Mouse (Mus musculus) midbrain, embryonic 11.5 days (tissue): ENCODE results near the gene Esr1. TPM values are rescaled to one million over a fixed set of nuclear protein-coding genes. Genes with fewer than 3 reads are reported as not detected.

ENCODE experiments used
- ATAC-seq: fragments of 200-750 bp; cut with Nextera tagmentation; 2 replicates; pipeline ENCODE4 v1.8.0; 2017; ENCODE audit warnings: moderate TSS enrichment, moderate library complexity; ENCODE audit not compliant: low FRiP score
- DNase-seq: peaks from one replicate; pipeline ENCODE4 v3.0.0; 2015; ENCODE audit warnings: low spot score; ENCODE audit errors: missing footprints
- H3K27ac ChIP-seq: fragments of 300-500 bp; sonication (generic); 2 replicates; pipeline ENCODE4 v1.5.1; 2014; ENCODE audit warnings: low read depth, low read length
- H3K27me3 ChIP-seq: fragments of 300-500 bp; sonication (generic); 2 replicates; pipeline ENCODE4 v1.6.1; 2014; ENCODE audit warnings: mild to moderate bottlenecking, low read length, moderate library complexity, mixed read lengths; ENCODE audit not compliant: control insufficient read depth, insufficient read depth
- H3K36me3 ChIP-seq: fragments of 300-500 bp; sonication (generic); 2 replicates; pipeline ENCODE4 v1.6.1; 2014; ENCODE audit warnings: mild to moderate bottlenecking, low read length, moderate library complexity, mixed read lengths; ENCODE audit not compliant: control insufficient read depth, insufficient read depth
- H3K4me1 ChIP-seq: fragments of 300-500 bp; sonication (generic); 2 replicates; pipeline ENCODE4 v1.6.1; 2014; ENCODE audit warnings: low read length; ENCODE audit not compliant: control insufficient read depth, insufficient read depth
- H3K4me2 ChIP-seq: fragments of 300-500 bp; sonication (generic); 2 replicates; pipeline ENCODE4 v1.6.1; 2014; ENCODE audit warnings: mild to moderate bottlenecking, moderate library complexity
- H3K4me3 ChIP-seq: fragments of 300-500 bp; sonication (generic); 2 replicates; pipeline ENCODE4 v1.5.1; 2014; ENCODE audit warnings: low read depth, low read length
- H3K9ac ChIP-seq: fragments of 300-500 bp; sonication (generic); 2 replicates; pipeline ENCODE4 v1.6.1; 2014; ENCODE audit warnings: low read length
- H3K9me3 ChIP-seq: fragments of 300-500 bp; sonication (generic); 2 replicates; pipeline ENCODE4 v1.6.1; 2016; ENCODE audit warnings: low read length; ENCODE audit not compliant: control insufficient read depth
- WGBS: fragments of 180-500 bp; shearing (Covaris S2); extraction: QIAGEN DNeasy Blood & Tissue Kit; methylation state at CpG from one replicate; pipeline ENCODE4 v1.1.7; 2014; 5-methylcytosine and 5-hydroxymethylcytosine counted together
- polyA plus RNA-seq: library from polyadenylated mRNA; unstranded; fragments of >200 nt; fragmentation: Nextera tagmentation; extraction: Ambion mirVana; gene quantifications from 2 replicates; pipeline ENCODE4 v1.2.1, GENCODE M21; 2014

Esr1 gene
- polyA plus RNA-seq, 1 experiment from 2014 or later = 0.12 TPM

GRCm38 (mm10) chr10:4943148-4943547, 331.8 kb downstream of the Esr1 start:
- Histone ChIP-seq H3K9ac (no peak overlapping the region), H3K4me3 (no peak overlapping the region), H3K4me2 (no peak overlapping the region), H3K4me1 (no peaks in the 10 kb centered on the region), H3K9me3 (no peaks in the 10 kb centered on the region), H3K27me3 (no peaks in the 10 kb centered on the region), H3K27ac (no peak overlapping the region), H3K36me3 (no peaks in the 10 kb centered on the region)
- ATAC-seq (no peak), DNase-seq (no peak)
- WGBS = 80% methylated on average over 5 of the region's 5 CpGs

- WGBS = 88% methylated on average over 2 of the region's 2 CpGs
- H3K36me3 ChIP-seq = no peaks in the 10 kb centered on the region
- no peak overlapping the region for H3K4me2 ChIP-seq
- H3K9ac ChIP-seq = no peak overlapping the region
- DNase-seq (no peak), ATAC-seq (no peak)
- H3K9me3 ChIP-seq = no peaks in the 10 kb centered on the region
- H3K27ac ChIP-seq = no peak overlapping the region
- no peaks in the 10 kb centered on the region for H3K27me3 ChIP-seq
- H3K4me3 ChIP-seq = no peak overlapping the region
- no peaks in the 10 kb centered on the region for H3K4me1 ChIP-seq
These were observed 333.3 kb downstream of the Esr1 start for GRCm38 (mm10) chr10:4944725-4945124.

- ATAC-seq (no peak), DNase-seq (no peak)
- Histone ChIP-seq H3K4me1 (no peaks in the 10 kb centered on the region), H3K9ac (no peak overlapping the region), H3K4me2 (no peak overlapping the region), H3K9me3 (no peaks in the 10 kb centered on the region), H3K4me3 (no peak overlapping the region), H3K36me3 (no peaks in the 10 kb centered on the region), H3K27me3 (no peaks in the 10 kb centered on the region), H3K27ac (no peak overlapping the region)
- WGBS = 59% methylated on average over 1 of the region's 1 CpGs
These were observed 354.4 kb downstream of the Esr1 start for GRCm38 (mm10) chr10:4965768-4966167.

DNA sequence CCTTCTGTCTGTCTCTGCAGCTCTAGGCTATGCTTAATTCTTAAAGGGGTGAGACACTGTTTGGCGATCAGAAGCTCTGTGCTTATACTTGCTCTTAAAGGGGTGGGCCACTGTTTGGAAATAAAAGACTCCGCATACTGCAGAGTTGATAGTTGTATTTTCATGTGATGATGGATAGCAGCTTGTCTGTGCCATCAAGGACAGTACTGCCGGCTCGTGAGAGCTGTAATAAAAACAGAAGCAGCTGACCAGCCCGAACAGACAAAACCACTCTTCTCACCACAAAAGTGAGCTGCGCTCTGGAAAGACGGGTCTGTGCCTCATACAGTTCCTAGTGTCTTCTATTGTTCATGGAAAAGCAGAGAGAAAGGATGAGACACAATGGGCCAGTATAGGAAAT, 359.8 kb downstream of the Esr1 start:
- no peak for DNase-seq
- 85% methylated on average over 7 of the region's 7 CpGs for WGBS
- Histone ChIP-seq H3K4me3 (no peak overlapping the region), H3K27me3 (no peaks in the 10 kb centered on the region), H3K9ac (no peak overlapping the region), H3K27ac (no peak overlapping the region), H3K4me2 (no peak overlapping the region), H3K36me3 (no peaks in the 10 kb centered on the region), H3K4me1 (no peaks in the 10 kb centered on the region), H3K9me3 (no peaks in the 10 kb centered on the region)
- ATAC-seq = no peak

GRCm38 (mm10) chr10:4971586-4971985, 360.2 kb downstream of the Esr1 start:
- no peak for DNase-seq
- ATAC-seq = no peak
- H3K4me3 ChIP-seq = no peak overlapping the region

GRCm38 (mm10) chr10:4972026-4972425, 360.6 kb downstream of the Esr1 start:
- 85% methylated on average over 2 of the region's 2 CpGs for WGBS
- DNase-seq = no peak
- H3K4me3 ChIP-seq = no peak overlapping the region
- no peaks in the 10 kb centered on the region for H3K27me3 ChIP-seq
- ATAC-seq = no peak
- no peak overlapping the region for H3K27ac ChIP-seq
- no peak overlapping the region for H3K9ac ChIP-seq
- no peak overlapping the region for H3K4me2 ChIP-seq
- H3K9me3 ChIP-seq = no peaks in the 10 kb centered on the region
- no peaks in the 10 kb centered on the region for H3K36me3 ChIP-seq
- H3K4me1 ChIP-seq = no peaks in the 10 kb centered on the region

More at GRCm38 (mm10) chr10:4971586-4971985, 360.2 kb downstream of the Esr1 start:
- H3K27me3 ChIP-seq = no peaks in the 10 kb centered on the region
- no peaks in the 10 kb centered on the region for H3K9me3 ChIP-seq
- no peak overlapping the region for H3K27ac ChIP-seq
- H3K4me2 ChIP-seq = no peak overlapping the region
- no peaks in the 10 kb centered on the region for H3K4me1 ChIP-seq
- H3K36me3 ChIP-seq = no peaks in the 10 kb centered on the region
- no peak overlapping the region for H3K9ac ChIP-seq

DNA sequence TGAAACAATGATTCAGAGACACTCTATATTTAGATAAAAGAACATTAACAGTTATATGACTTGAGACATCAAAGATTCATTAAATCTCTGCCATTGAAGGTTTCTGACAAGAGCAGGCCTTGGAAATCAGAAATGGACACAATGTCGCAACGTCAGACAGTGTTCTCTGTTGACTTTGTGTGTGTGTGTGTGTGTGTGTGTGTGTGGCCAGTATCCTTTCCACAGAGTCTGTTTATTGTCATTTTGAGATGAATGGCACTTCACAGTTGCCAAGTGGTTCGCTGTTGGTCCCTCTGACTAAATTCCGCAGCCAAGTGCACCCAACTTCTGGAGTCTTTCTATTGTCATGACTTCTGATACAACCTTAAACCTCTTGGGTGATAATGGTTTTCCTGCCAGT, 362.9 kb downstream of the Esr1 start:
- H3K9me3 ChIP-seq = no peaks in the 10 kb centered on the region
- WGBS = 89% methylated on average over 4 of the region's 4 CpGs
- no peak overlapping the region for H3K4me3 ChIP-seq

DNA sequence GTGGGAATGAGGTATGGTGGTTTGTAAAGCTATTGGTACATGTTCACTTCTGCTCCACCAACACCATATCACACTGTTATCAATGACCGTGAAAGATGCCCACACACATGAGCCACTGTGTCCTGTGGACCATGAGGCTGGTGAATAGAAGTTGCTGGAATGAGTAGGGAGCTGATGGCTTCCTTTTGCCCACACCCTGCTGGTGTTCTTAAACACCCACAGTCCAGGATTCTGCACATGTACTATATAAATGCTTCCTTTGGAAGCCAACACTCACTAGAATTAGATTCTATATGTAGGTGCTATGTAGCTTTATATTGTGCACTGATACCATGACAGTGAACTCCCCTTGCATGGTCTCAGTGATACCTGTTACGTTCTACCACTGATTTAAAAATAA, 365.2 kb downstream of the Esr1 start:
- DNase-seq = no peak
- H3K27ac ChIP-seq = no peak overlapping the region
- no peak overlapping the region for H3K4me2 ChIP-seq
- H3K36me3 ChIP-seq = no peaks in the 10 kb centered on the region
- H3K9ac ChIP-seq = no peak overlapping the region
- H3K9me3 ChIP-seq = no peaks in the 10 kb centered on the region
- no peak overlapping the region for H3K4me3 ChIP-seq
- H3K27me3 ChIP-seq = no peaks in the 10 kb centered on the region
- ATAC-seq = no peak
- H3K4me1 ChIP-seq = no peaks in the 10 kb centered on the region
- 81% methylated on average over 2 of the region's 2 CpGs for WGBS

More for the DNA sequence above, 362.9 kb downstream of the Esr1 start:
- Histone ChIP-seq H3K4me1 (no peaks in the 10 kb centered on the region), H3K9ac (no peak overlapping the region), H3K4me2 (no peak overlapping the region), H3K27me3 (no peaks in the 10 kb centered on the region), H3K27ac (no peak overlapping the region), H3K36me3 (no peaks in the 10 kb centered on the region)
- no peak for DNase-seq
- ATAC-seq = no peak

DNA sequence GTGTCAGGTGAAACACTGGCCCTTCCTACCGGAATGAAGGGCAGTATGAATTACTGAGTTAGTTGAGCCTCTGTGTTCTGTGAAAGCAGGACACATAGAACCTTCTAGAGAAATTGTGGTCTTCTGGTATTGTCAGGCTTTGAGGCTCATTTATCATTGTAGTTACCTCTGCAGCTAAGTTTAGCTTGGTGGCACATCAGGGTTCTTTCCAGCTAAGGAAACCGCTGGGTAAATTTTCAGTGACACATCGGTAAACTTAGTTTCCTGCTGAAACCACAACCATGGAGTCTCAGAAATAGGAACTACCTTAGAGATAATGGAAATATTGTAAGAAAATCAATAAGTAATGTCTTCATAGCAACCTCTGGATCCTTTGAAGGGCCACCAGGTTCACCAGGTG, 366.0 kb downstream of the Esr1 start:
- ATAC-seq (no peak), DNase-seq (no peak)
- H3K27me3 ChIP-seq = no peaks in the 10 kb centered on the region
- no peak overlapping the region for H3K9ac ChIP-seq
- no peak overlapping the region for H3K4me2 ChIP-seq
- no peaks in the 10 kb centered on the region for H3K9me3 ChIP-seq
- no peak overlapping the region for H3K4me3 ChIP-seq
- H3K27ac ChIP-seq = no peak overlapping the region
- no peaks in the 10 kb centered on the region for H3K4me1 ChIP-seq
- no peaks in the 10 kb centered on the region for H3K36me3 ChIP-seq
- WGBS = 89% methylated on average over 3 of the region's 3 CpGs

DNA sequence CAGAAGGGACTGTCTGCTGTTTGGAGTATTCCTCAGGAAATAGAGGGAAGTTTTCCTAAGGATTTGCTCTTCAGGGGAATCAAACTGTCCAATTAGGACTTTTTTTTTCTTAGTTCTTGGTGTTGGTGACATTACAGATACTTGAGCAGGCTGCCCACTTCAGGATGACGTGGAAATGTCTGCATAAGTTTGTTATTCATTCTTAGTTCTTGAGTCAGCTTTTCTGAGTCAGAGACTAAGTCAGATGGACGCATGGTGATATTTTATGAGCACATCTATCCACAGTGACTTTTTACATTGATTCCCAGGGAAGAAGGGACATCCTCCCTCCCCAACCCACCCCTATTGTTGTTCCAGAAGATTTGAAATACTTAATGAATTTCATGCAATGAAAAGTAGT, 372.5 kb downstream of the Esr1 start:
- Histone ChIP-seq H3K9ac (no peak overlapping the region), H3K4me3 (no peak overlapping the region), H3K4me1 (no peaks in the 10 kb centered on the region), H3K27me3 (no peaks in the 10 kb centered on the region), H3K27ac (no peak overlapping the region), H3K9me3 (no peaks in the 10 kb centered on the region), H3K36me3 (no peaks in the 10 kb centered on the region), H3K4me2 (no peak overlapping the region)
- no peak for ATAC-seq
- WGBS = 77% methylated on average over 2 of the region's 2 CpGs
- DNase-seq = no peak
